Mouse (Mus musculus): ENCODE measurements around the gene Ugt2b1. TPM values are rescaled to one million over a fixed set of nuclear protein-coding genes. Genes with fewer than 3 reads are reported as not detected.

Ugt2b1 gene
- polyA plus RNA-seq, 1 experiment = not detected

DNA sequence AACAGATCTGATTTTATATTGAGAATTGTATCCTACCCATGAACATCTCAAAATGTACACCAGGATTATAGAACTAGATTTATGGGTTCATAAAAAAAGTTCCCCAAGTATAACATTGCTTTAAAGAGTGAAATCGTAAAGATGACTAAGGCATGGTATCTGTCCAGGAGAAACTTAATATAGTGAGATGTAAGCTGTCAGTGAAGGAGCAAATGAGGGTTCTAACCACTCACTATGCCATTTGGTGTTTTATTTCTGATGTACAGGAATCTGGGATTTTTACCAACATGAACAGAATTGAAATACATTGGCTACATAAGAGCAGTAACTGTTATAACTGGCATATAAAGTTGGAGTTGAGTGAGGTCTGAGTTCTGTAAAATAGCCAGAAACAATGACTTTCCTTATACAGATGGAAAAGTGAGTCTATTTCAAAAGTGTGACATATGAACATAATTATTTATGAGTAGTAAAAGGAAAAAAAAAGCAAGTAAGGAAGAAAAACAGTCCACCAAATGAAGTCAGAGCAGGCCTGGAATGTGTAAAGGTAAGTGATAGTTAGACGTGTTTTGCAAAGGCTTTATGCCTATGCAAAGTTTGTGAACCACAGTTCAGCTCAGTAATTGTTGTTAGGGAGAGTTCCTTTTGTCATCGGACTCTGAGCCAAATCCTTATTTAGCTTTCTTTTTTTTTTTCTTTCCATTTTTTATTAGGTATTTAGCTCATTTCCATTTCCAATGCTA, 14.8 kb downstream of the Ugt2b1 start:
- no peak overlapping the region for H3K4me3 ChIP-seq (ENCODE audit: extremely low read depth, insufficient read depth, insufficient read length)
- WGBS = 82% methylated on average over 3 of the region's 3 CpGs

DNA sequence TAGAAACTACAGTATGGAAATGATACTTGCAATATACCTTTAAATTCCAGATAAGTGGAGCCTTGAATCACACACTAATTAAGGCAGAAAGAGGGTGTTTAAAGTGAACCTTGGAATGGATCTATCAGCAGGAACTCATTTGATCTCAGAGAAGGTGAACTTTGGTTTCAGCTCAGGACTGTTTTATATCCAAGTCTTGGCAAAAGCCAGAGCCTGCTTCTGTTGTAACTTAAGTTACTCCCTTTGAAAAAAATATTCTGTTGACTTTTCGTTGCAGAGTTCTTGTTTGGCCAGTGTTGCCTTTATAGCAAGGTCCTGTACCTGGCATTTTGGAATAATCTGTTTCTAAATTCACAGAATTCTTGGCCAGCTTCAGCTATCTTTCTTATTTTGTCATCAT, 15.6 kb downstream of the Ugt2b1 start:
- no peaks in the 10 kb centered on the region for H3K36me3 ChIP-seq (ENCODE audit: control insufficient read depth, insufficient read depth, low read length)
- no peaks in the 10 kb centered on the region for H3K4me1 ChIP-seq (ENCODE audit: control insufficient read depth, insufficient read depth, insufficient read length)
- WGBS = 63% methylated on average over 1 of the region's 1 CpGs
- H3K27me3 ChIP-seq (ENCODE audit: control insufficient read depth, insufficient read depth, low read length) = no peaks in the 10 kb centered on the region
- H3K27ac ChIP-seq (ENCODE audit: insufficient read depth, low read length) = no peak overlapping the region
- no peak overlapping the region for H3K4me3 ChIP-seq (ENCODE audit: extremely low read depth, insufficient read depth, insufficient read length)
- no peak for DNase-seq (ENCODE audit: low read depth in 1 of 2, low spot score in 2 of 2)
- TF ChIP-seq POLR2A (IDR thresholded peaks at IDR 0.05; ENCODE audit: low read depth, low read length) (no peak), CTCF (IDR thresholded peaks at IDR 0.05; ENCODE audit: extremely low read depth, insufficient read depth, insufficient read length, insufficient replicate concordance) (no peak)

More for the DNA sequence above, 14.8 kb downstream of the Ugt2b1 start:
- H3K27ac ChIP-seq (ENCODE audit: insufficient read depth, low read length) = no peak overlapping the region
- H3K4me1 ChIP-seq (ENCODE audit: control insufficient read depth, insufficient read depth, insufficient read length) = no peaks in the 10 kb centered on the region
- TF ChIP-seq CTCF (IDR thresholded peaks at IDR 0.05; ENCODE audit: extremely low read depth, insufficient read depth, insufficient read length, insufficient replicate concordance) (no peak), POLR2A (IDR thresholded peaks at IDR 0.05; ENCODE audit: low read depth, low read length) (no peak)
- no peak for DNase-seq (ENCODE audit: low read depth in 1 of 2, low spot score in 2 of 2)
- H3K36me3 ChIP-seq (ENCODE audit: control insufficient read depth, insufficient read depth, low read length) = no peaks in the 10 kb centered on the region
- no peaks in the 10 kb centered on the region for H3K27me3 ChIP-seq (ENCODE audit: control insufficient read depth, insufficient read depth, low read length)

DNA sequence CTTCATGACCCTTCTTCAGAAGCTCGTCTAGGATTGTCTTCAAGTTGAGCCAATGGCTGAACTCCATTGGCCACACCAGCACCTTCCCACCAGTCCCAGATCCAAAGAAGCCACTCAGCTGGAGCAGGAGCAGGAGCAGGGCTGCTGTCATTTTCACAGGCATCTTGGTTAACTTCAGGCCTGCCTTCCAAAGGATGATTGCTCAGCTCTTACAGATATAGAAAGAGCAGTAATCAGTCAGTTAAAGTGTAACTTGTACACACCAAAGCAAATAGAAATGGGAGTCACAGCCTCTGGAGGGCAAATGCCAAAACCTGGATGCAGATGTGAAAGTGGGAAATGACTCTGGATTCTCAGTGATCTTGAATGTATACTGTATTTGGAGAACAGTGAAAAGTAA, 19.6 kb downstream of the Ugt2b1 start, which contains the start of gene Ugt2b34:
Gene Ugt2b34 (minus strand): TSS at position 180 of the 400 bp plus-strand sequence.
- H3K4me1 ChIP-seq (ENCODE audit: control insufficient read depth, insufficient read depth, insufficient read length) = no peaks in the 10 kb centered on the region
- no peak for TF ChIP-seq POLR2A (IDR thresholded peaks at IDR 0.05; ENCODE audit: low read depth, low read length)
- TF ChIP-seq CTCF (IDR thresholded peaks at IDR 0.05; ENCODE audit: extremely low read depth, insufficient read depth, insufficient read length, insufficient replicate concordance) = no peak
- no peak for DNase-seq (ENCODE audit: low read depth in 1 of 2, low spot score in 2 of 2)
- no peak within 1 kb of the TSS for H3K27ac ChIP-seq (ENCODE audit: insufficient read depth, low read length)
- no peaks in the 10 kb centered on the region for H3K27me3 ChIP-seq (ENCODE audit: control insufficient read depth, insufficient read depth, low read length)
- WGBS = 67% methylated on average over 1 of the region's 1 CpGs
- H3K36me3 ChIP-seq (ENCODE audit: control insufficient read depth, insufficient read depth, low read length) = no peaks in the 10 kb centered on the region
- H3K4me3 ChIP-seq (ENCODE audit: extremely low read depth, insufficient read depth, insufficient read length) = no peak within 1 kb of the TSS

DNA sequence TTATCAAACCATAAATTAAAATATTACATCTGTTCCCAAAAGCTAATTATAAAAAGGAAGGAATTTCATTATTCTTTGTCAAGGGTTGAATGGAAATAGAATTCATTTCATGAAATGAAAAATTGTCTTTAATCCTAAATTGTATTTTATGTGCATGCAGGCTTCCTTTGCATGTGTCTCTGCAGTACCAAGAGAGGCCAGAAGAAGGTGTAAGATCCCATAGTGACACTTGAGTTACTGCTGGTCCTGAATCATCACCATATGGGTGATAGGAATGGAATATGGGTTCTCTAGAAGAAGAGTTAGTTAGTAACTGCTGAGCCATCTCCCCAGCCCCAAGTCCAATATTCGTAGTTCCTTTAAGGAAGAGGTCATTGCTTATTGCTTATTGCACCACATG, 36.4 kb downstream of the Ugt2b1 start:
- Histone ChIP-seq H3K27me3 (ENCODE audit: control insufficient read depth, insufficient read depth, low read length) (no peaks in the 10 kb centered on the region), H3K4me3 (ENCODE audit: extremely low read depth, insufficient read depth, insufficient read length) (no peak overlapping the region), H3K27ac (ENCODE audit: insufficient read depth, low read length) (no peak overlapping the region), H3K4me1 (ENCODE audit: control insufficient read depth, insufficient read depth, insufficient read length) (no peaks in the 10 kb centered on the region), H3K36me3 (ENCODE audit: control insufficient read depth, insufficient read depth, low read length) (no peaks in the 10 kb centered on the region)
- no peak for TF ChIP-seq POLR2A (IDR thresholded peaks at IDR 0.05; ENCODE audit: low read depth, low read length)
- no peak for TF ChIP-seq CTCF (IDR thresholded peaks at IDR 0.05; ENCODE audit: extremely low read depth, insufficient read depth, insufficient read length, insufficient replicate concordance)
- no peak for DNase-seq (ENCODE audit: low read depth in 1 of 2, low spot score in 2 of 2)
- WGBS = 68% methylated on average over 1 of the region's 1 CpGs

DNA sequence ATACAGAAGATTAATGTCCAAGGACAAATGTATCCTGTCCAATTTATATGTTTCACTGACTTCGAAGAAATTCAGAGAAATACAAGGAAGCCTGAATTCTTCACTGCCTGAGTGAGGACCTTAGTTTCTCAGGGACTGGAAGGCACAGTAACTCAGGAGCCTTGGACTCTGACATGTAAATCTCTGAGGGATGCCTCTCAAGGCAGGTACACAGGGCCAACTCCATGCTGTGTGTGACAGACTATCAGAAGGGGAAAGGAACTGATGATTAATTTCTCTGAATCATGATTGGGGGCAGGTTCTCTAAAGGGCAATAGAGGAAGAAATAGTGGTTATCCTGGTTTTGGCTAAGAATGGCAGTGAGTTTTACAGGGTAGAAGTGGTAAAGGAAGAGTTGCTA, 37.9 kb downstream of the Ugt2b1 start:
- Histone ChIP-seq H3K36me3 (ENCODE audit: control insufficient read depth, insufficient read depth, low read length) (no peaks in the 10 kb centered on the region), H3K4me3 (ENCODE audit: extremely low read depth, insufficient read depth, insufficient read length) (no peak overlapping the region), H3K4me1 (ENCODE audit: control insufficient read depth, insufficient read depth, insufficient read length) (no peaks in the 10 kb centered on the region), H3K27ac (ENCODE audit: insufficient read depth, low read length) (no peak overlapping the region), H3K27me3 (ENCODE audit: control insufficient read depth, insufficient read depth, low read length) (no peaks in the 10 kb centered on the region)
- DNase-seq (ENCODE audit: low read depth in 1 of 2, low spot score in 2 of 2) = no peak
- WGBS = 60% methylated on average over 1 of the region's 1 CpGs
- TF ChIP-seq CTCF (IDR thresholded peaks at IDR 0.05; ENCODE audit: extremely low read depth, insufficient read depth, insufficient read length, insufficient replicate concordance) (no peak), POLR2A (IDR thresholded peaks at IDR 0.05; ENCODE audit: low read depth, low read length) (no peak)

DNA sequence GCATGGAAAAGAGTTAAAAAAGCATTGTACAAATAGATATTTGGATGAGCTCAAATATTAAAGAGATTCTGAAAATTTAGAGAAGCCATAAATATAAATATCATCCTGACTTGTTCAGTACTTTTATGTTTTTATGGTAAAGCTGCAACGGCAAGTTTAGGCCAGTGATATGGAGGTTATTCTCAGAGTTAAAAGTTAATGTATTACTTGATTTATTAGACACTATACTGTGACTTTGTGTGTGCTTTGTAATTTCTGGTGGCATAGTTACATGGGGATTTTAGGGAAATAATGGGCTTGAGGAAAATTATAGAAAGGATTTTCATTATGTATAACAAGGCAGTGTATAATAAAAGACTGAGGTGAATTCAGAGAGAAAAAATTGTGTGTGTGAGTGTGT, 39.2 kb downstream of the Ugt2b1 start:
- Histone ChIP-seq H3K4me1 (ENCODE audit: control insufficient read depth, insufficient read depth, insufficient read length) (no peaks in the 10 kb centered on the region), H3K27me3 (ENCODE audit: control insufficient read depth, insufficient read depth, low read length) (no peaks in the 10 kb centered on the region), H3K36me3 (ENCODE audit: control insufficient read depth, insufficient read depth, low read length) (no peaks in the 10 kb centered on the region), H3K27ac (ENCODE audit: insufficient read depth, low read length) (no peak overlapping the region), H3K4me3 (ENCODE audit: extremely low read depth, insufficient read depth, insufficient read length) (no peak overlapping the region)
- 77% methylated on average over 1 of the region's 1 CpGs for WGBS
- DNase-seq (ENCODE audit: low read depth in 1 of 2, low spot score in 2 of 2) = no peak
- TF ChIP-seq POLR2A (IDR thresholded peaks at IDR 0.05; ENCODE audit: low read depth, low read length) (no peak), CTCF (IDR thresholded peaks at IDR 0.05; ENCODE audit: extremely low read depth, insufficient read depth, insufficient read length, insufficient replicate concordance) (no peak)

DNA sequence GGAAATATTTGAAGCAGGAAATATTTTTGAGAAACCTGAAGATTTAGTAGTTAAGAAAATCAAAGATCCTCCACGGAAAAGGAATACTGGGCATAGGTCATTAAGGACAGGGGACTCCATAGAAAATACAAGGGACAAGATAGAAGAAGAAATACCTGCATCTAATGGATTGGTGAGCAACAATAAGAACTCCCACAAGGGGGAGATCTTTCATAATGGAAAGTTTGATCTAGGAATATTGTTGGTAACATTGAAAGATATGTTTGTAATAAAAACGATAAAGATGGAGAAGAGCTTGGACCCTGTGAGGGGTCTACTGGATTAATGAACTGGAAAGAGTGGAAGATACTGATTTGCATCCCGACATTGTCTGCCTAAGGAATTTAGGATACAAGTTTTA, 39.7 kb downstream of the Ugt2b1 start:
- TF ChIP-seq POLR2A (IDR thresholded peaks at IDR 0.05; ENCODE audit: low read depth, low read length) (no peak), CTCF (IDR thresholded peaks at IDR 0.05; ENCODE audit: extremely low read depth, insufficient read depth, insufficient read length, insufficient replicate concordance) (no peak)
- no peaks in the 10 kb centered on the region for H3K27me3 ChIP-seq (ENCODE audit: control insufficient read depth, insufficient read depth, low read length)
- no peaks in the 10 kb centered on the region for H3K36me3 ChIP-seq (ENCODE audit: control insufficient read depth, insufficient read depth, low read length)
- 48% methylated on average over 3 of the region's 3 CpGs for WGBS
- no peak overlapping the region for H3K4me3 ChIP-seq (ENCODE audit: extremely low read depth, insufficient read depth, insufficient read length)
- H3K4me1 ChIP-seq (ENCODE audit: control insufficient read depth, insufficient read depth, insufficient read length) = no peaks in the 10 kb centered on the region
- no peak overlapping the region for H3K27ac ChIP-seq (ENCODE audit: insufficient read depth, low read length)
- DNase-seq (ENCODE audit: low read depth in 1 of 2, low spot score in 2 of 2) = no peak

Data from spleen, adult 2 months (tissue).